Comparison of ENCODE assay signal across 8 mouse cellular contexts in genomic region chr16:97535808-97536413, GRCm38 (mm10). TPM values are rescaled to one million over a fixed set of nuclear protein-coding genes. Genes with fewer than 3 reads are reported as not detected.
DNase-seq lines count a peak whose midpoint lies in the region; ATAC-seq lines count a peak whose summit lies in the region.

No protein-coding gene starts in this region.

- intact Hi-C loops in left cerebral cortex, postnatal 14 days (cut with DNase I) = no loop called here

- peak; percentile 75 for ATAC-seq in intestine, embryonic 16.5 days
- ATAC-seq in megakaryocyte, adult 5-6 weeks (ENCODE audit: poor library complexity, severe bottlenecking) = peak; percentile 70

- DNase-seq in adipocyte (ENCODE audit: low spot score) = peak; percentile 77
- DNase-seq in embryo, embryonic 9.5 days (ENCODE audit: extremely low spot score) = peak; percentile 59
- peak; percentile 98 for DNase-seq in heart, adult 11 months
- DNase-seq in left cerebral cortex, postnatal 14 days (ENCODE audit: low spot score in 2 of 2) = peak; percentile 62 to 79
- peak; percentile 52 for DNase-seq in right cerebral cortex, adult 18-20 months
- no peak for DNase-seq in c-Kit-positive CD71-positive TER-119-positive erythroid progenitor cells, embryonic 14.5 days (ENCODE audit: low spot score)

- peak overlapping the region; percentile 65; the same call in 1 of the 2 replicates for H3K9ac ChIP-seq in intestine, embryonic 16.5 days (ENCODE audit: low read depth, low read length)

- H3K27me3 ChIP-seq in intestine, embryonic 16.5 days (replicated peaks; ENCODE audit: control insufficient read depth, insufficient read depth, low read length) = no peaks in the 10 kb centered on the region

- peak overlapping the region; percentile 28 for H3K4me3 ChIP-seq in intestine, embryonic 16.5 days (ENCODE audit: low read length)

- peaks cover 28% of the 10 kb centered on the region for H3K4me1 ChIP-seq in intestine, embryonic 16.5 days (ENCODE audit: control insufficient read depth, insufficient read depth, low read length)

- H3K27ac ChIP-seq in intestine, embryonic 16.5 days (ENCODE audit: low read length) = peak overlapping the region; percentile 91

- H3K4me2 ChIP-seq in intestine, embryonic 16.5 days (ENCODE audit: low read depth, low read length) = peak overlapping the region; percentile 59

- H3K36me3 ChIP-seq in intestine, embryonic 16.5 days (ENCODE audit: control insufficient read depth, insufficient read depth, low read length) = no peaks in the 10 kb centered on the region

- H3K9me3 ChIP-seq in intestine, embryonic 16.5 days (ENCODE audit: control insufficient read depth, low read length) = no peaks in the 10 kb centered on the region

- 11% methylated on average over 3 of the region's 3 CpGs for WGBS in intestine, embryonic 16.5 days

RNA-seq across cellular contexts. Expression of gene Fam3b, which starts 21.3 kb away (rescaled TPM):
- polyA plus RNA-seq in intestine, embryonic 16.5 days (2015; fragmentation: Nextera tagmentation; extraction: Ambion mirVana) = 1.3 and 1.7 TPM in 2 replicates
- total RNA-seq in left cerebral cortex, postnatal 14 days (2021) = not detected
- total RNA-seq in megakaryocyte, adult 5-6 weeks (2015) = 0.20 and 0.48 TPM in 2 replicates
- 1.1 TPM in 1 of 2 replicates, not detected in the other for total RNA-seq in megakaryocyte, adult 5-6 weeks (2017)
